Comparison of ENCODE assay signal across 10 mouse cellular contexts in the genomic region with DNA sequence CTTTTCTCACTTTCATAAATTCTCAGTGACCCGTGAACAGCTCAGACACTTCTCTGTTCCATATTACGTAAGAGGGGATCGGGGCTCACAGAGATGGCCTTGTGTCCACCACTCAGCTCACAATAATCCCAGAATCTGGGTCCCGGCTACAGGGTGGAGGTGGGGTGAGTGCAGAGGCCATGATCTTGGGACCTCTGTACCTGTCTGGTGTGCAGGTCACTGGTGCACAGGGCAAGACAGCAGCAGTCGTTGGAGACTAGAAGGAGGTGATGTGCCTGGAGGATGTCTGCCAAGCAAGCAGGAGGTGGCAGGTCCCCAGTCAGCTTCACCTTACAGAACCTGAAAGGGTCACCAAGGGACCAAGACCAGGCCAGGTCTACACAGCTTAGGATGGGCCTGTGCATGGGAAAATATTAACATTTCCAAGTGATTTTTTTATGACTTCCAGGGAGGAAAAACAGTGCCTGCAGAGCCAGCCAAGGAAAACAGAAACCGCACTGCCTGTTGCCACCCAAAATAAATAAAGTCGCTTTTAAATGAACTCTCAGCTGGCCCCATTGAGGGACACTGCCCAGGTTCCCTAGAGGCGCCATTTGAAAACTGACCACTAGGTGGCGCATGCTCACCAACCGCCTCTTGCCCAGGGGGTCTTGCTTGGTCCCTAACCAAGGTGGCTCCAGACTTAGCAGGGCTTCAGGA. TPM values are rescaled to one million over a fixed set of nuclear protein-coding genes. Genes with fewer than 3 reads are reported as not detected.
DNase-seq lines count a peak whose midpoint lies in the region; ATAC-seq lines count a peak whose summit lies in the region.
"Had no signal": no experiment of that assay in that cellular context is flagged by ENCODE, and none has a peak within 500 bp of the region (broad histone marks: within the 10 kb centered on the region; RNA-seq: fewer than 3 reads in every experiment).

No protein-coding gene starts in this region.

- peaks cover 14% of the 10 kb centered on the region; the same call in 1 of the 2 replicates for H3K27me3 ChIP-seq in liver, embryonic 12.5 days (replicated peaks)
- H3K27me3 ChIP-seq in forebrain, embryonic 14.5 days (replicated peaks; ENCODE audit: control insufficient read depth, insufficient read depth, low read length), result no peaks in the 10 kb centered on the region
- H3K27me3 ChIP-seq in intestine, embryonic 16.5 days (replicated peaks; ENCODE audit: control insufficient read depth, insufficient read depth, low read length), result no peaks in the 10 kb centered on the region
- H3K27me3 ChIP-seq: embryonic facial prominence, embryonic 13.5 days had no signal

- no peak overlapping the region for H3K4me2 ChIP-seq in liver, embryonic 12.5 days
- H3K4me2 ChIP-seq in forebrain, embryonic 14.5 days (ENCODE audit: low read length), result no peak overlapping the region
- no peak overlapping the region for H3K4me2 ChIP-seq in intestine, embryonic 16.5 days (ENCODE audit: low read depth, low read length)
- H3K4me2 ChIP-seq: embryonic facial prominence, embryonic 13.5 days; neural tube, embryonic 13.5 days had no signal

- no peaks in the 10 kb centered on the region for H3K4me1 ChIP-seq in liver, embryonic 12.5 days
- H3K4me1 ChIP-seq in forebrain, embryonic 14.5 days (ENCODE audit: control insufficient read depth, insufficient read depth, low read length), result no peaks in the 10 kb centered on the region
- H3K4me1 ChIP-seq in intestine, embryonic 16.5 days (ENCODE audit: control insufficient read depth, insufficient read depth, low read length), result peaks cover 6% of the 10 kb centered on the region

- H3K9ac ChIP-seq in liver, embryonic 12.5 days, result no peak overlapping the region
- no peak overlapping the region for H3K9ac ChIP-seq in forebrain, embryonic 14.5 days (ENCODE audit: low read length)
- H3K9ac ChIP-seq in intestine, embryonic 16.5 days (ENCODE audit: low read depth, low read length), result no peak overlapping the region
- H3K9ac ChIP-seq: embryonic facial prominence, embryonic 13.5 days; neural tube, embryonic 13.5 days had no signal

- peak; percentile 47 for DNase-seq in liver
- DNase-seq in adipocyte (ENCODE audit: low spot score), result peak; percentile 87
- peak; percentile 67 for DNase-seq in forebrain, embryonic 14.5 days (ENCODE audit: low spot score)
- peak; percentile 31 to 56 for DNase-seq in lung, postnatal 4 days
- peak; percentile 66 for DNase-seq in thymus, postnatal 0 days (ENCODE audit: low spot score)
- DNase-seq in right cerebral cortex, postnatal 14 days, result no peak

- no peaks in the 10 kb centered on the region for H3K36me3 ChIP-seq in liver, embryonic 12.5 days
- no peaks in the 10 kb centered on the region for H3K36me3 ChIP-seq in forebrain, embryonic 14.5 days (ENCODE audit: control insufficient read depth, insufficient read depth, low read length)
- H3K36me3 ChIP-seq in intestine, embryonic 16.5 days (ENCODE audit: control insufficient read depth, insufficient read depth, low read length), result no peaks in the 10 kb centered on the region
- H3K36me3 ChIP-seq: embryonic facial prominence, embryonic 13.5 days; neural tube, embryonic 13.5 days had no signal

- no peak for ATAC-seq in liver, embryonic 12.5 days
- ATAC-seq in forebrain, embryonic 14.5 days, result peak; percentile 58; the same call in 1 of the 2 replicates
- peak; percentile 23; the same call in 1 of the 2 replicates for ATAC-seq in intestine, embryonic 16.5 days

- WGBS in liver, embryonic 12.5 days (ENCODE audit: insufficient replicate concordance), result 34% methylated on average over 10 of the region's 10 CpGs
- WGBS in forebrain, embryonic 14.5 days, result 54% methylated on average over 10 of the region's 10 CpGs
- WGBS in intestine, embryonic 16.5 days, result 44% methylated on average over 10 of the region's 10 CpGs

- H3K9me3 ChIP-seq in liver, embryonic 12.5 days (replicated peaks), result no peaks in the 10 kb centered on the region
- no peaks in the 10 kb centered on the region for H3K9me3 ChIP-seq in forebrain, embryonic 14.5 days (replicated peaks; ENCODE audit: control insufficient read depth, low read length)
- H3K9me3 ChIP-seq in intestine, embryonic 16.5 days (ENCODE audit: control insufficient read depth, low read length), result no peaks in the 10 kb centered on the region; the same call in 1 of the 2 replicates
- H3K9me3 ChIP-seq: neural tube, embryonic 13.5 days had no signal

- no peak overlapping the region for H3K4me3 ChIP-seq in liver, embryonic 12.5 days
- H3K4me3 ChIP-seq in forebrain, embryonic 14.5 days (ENCODE audit: low read depth, low read length), result no peak overlapping the region
- no peak overlapping the region for H3K4me3 ChIP-seq in intestine, embryonic 16.5 days (ENCODE audit: low read length)
- H3K4me3 ChIP-seq: embryonic facial prominence, embryonic 13.5 days; neural tube, embryonic 13.5 days had no signal

- no peak overlapping the region for H3K27ac ChIP-seq in liver, embryonic 12.5 days
- no peak overlapping the region for H3K27ac ChIP-seq in forebrain, embryonic 14.5 days (ENCODE audit: low read depth, low read length)
- H3K27ac ChIP-seq in intestine, embryonic 16.5 days (ENCODE audit: low read length), result no peak overlapping the region
- H3K27ac ChIP-seq: embryonic facial prominence, embryonic 13.5 days; neural tube, embryonic 13.5 days had no signal

RNA-seq across cellular contexts. Expression of a gene that starts 0.7 kb away (rescaled TPM):
- 0.21 and 0.36 TPM in 2 replicates for polyA plus RNA-seq in liver, embryonic 12.5 days (2016; fragmentation: Nextera tagmentation; extraction: Ambion mirVana)
- not detected in 2 replicates for polyA plus RNA-seq in forebrain, embryonic 14.5 days (2014; fragmentation: Nextera tagmentation; extraction: Ambion mirVana)
- polyA plus RNA-seq in intestine, embryonic 16.5 days (2015; fragmentation: Nextera tagmentation; extraction: Ambion mirVana), result 0.65 and 1.9 TPM in 2 replicates
- polyA plus RNA-seq in thymus, postnatal 0 days (2015; fragmentation: Nextera tagmentation; extraction: Ambion mirVana), result 42.1 and 52.8 TPM in 2 replicates

RNA-seq across cellular contexts. Expression of a gene that starts 56.9 kb away (rescaled TPM):
- polyA plus RNA-seq in liver, embryonic 12.5 days (2016; fragmentation: Nextera tagmentation; extraction: Ambion mirVana), result 0.24 and 0.37 TPM in 2 replicates
- polyA plus RNA-seq in forebrain, embryonic 14.5 days (2014; fragmentation: Nextera tagmentation; extraction: Ambion mirVana), result 6.9 and 8.8 TPM in 2 replicates
- 4.4 and 4.6 TPM in 2 replicates for polyA plus RNA-seq in intestine, embryonic 16.5 days (2015; fragmentation: Nextera tagmentation; extraction: Ambion mirVana)
- polyA plus RNA-seq in thymus, postnatal 0 days (2015; fragmentation: Nextera tagmentation; extraction: Ambion mirVana), result 3.1 and 4.2 TPM in 2 replicates

Comparison
In these comparisons a context has a peak if more than half of its experiments do, and no peak if none do; other contexts are left out.
1. RNA of a gene that starts 0.7 kb away (polyA plus RNA-seq): 42.1 to 52.8 TPM in thymus, postnatal 0 days; 0.65 to 1.9 TPM in intestine, embryonic 16.5 days, 0.21 to 0.36 TPM in liver, embryonic 12.5 days and not detected in forebrain, embryonic 14.5 days; every median in the first group is over 10 times any median in the second.